Mouse (Mus musculus) kidney, adult 18-20 months (tissue): Measurements from ENCODE around the gene Zxdb.
"Not testable (repeated sequence)": the region's sequence is repeated elsewhere in the genome, so short reads cannot be mapped to it uniquely, and the experiment has no call there.

Experiments
- DNase-seq: peaks from one replicate; pipeline ENCODE4 v3.0.0; 2021

Gene Zxdb

GRCm38 (mm10) chrX:94724192-94724971, at the start of gene Zxdb:
Gene Zxdb, plus strand, starts transcription at chrX:94724569.
- not testable (repeated sequence) for DNase-seq

- DNase-seq: peak; percentile 17
Measured at GRCm38 (mm10) chrX:94674977-94675376, 49.4 kb upstream of the Zxdb start.

GRCm38 (mm10) chrX:94681581-94681980, 42.8 kb upstream of the Zxdb start:
- DNase-seq: not testable (repeated sequence)

- peak; percentile 3 for DNase-seq
Measured at GRCm38 (mm10) chrX:94689593-94689992, 34.8 kb upstream of the Zxdb start.

GRCm38 (mm10) chrX:94706676-94707075, 17.7 kb upstream of the Zxdb start:
- DNase-seq: not testable (repeated sequence)

GRCm38 (mm10) chrX:94709752-94710151, 14.6 kb upstream of the Zxdb start:
- not testable (repeated sequence) for DNase-seq

- not testable (repeated sequence) for DNase-seq
Measured at GRCm38 (mm10) chrX:94724972-94725569, 702 bp downstream of the Zxdb start.

GRCm38 (mm10) chrX:94725627-94726083, 1.3 kb downstream of the Zxdb start:
- DNase-seq: not testable (repeated sequence)

- no peak for DNase-seq
Measured at GRCm38 (mm10) chrX:94731596-94731995, 7.2 kb downstream of the Zxdb start.

GRCm38 (mm10) chrX:94753733-94754132, 29.4 kb downstream of the Zxdb start:
- no peak for DNase-seq

- DNase-seq: no peak
Measured at GRCm38 (mm10) chrX:94759959-94760358, 35.6 kb downstream of the Zxdb start.

- DNase-seq: no peak
Measured at GRCm38 (mm10) chrX:94773876-94774275, 49.5 kb downstream of the Zxdb start.
